Comparison of ENCODE assay signal across 10 mouse cellular contexts in genomic region chr2:134929452-134929851, GRCm38 (mm10).
DNase-seq lines count a peak whose midpoint lies in the region; ATAC-seq and TF ChIP-seq lines count a peak whose summit lies in the region.
"Had no signal": no experiment of that assay in that cellular context is flagged by ENCODE, and none has a peak within 500 bp of the region (broad histone marks: within the 10 kb centered on the region; RNA-seq: fewer than 3 reads in every experiment).

No protein-coding gene starts in this region.

- no peaks in the 10 kb centered on the region for H3K27me3 ChIP-seq in forebrain, embryonic 11.5 days (ENCODE audit: control insufficient read depth, insufficient read depth, low read length)
- no peaks in the 10 kb centered on the region for H3K27me3 ChIP-seq in myocyte (ENCODE audit: control insufficient read depth, insufficient read depth, insufficient read length)
- H3K27me3 ChIP-seq: limb, embryonic 12.5 days had no signal

- no peak overlapping the region for H3ac ChIP-seq in myocyte (ENCODE audit: control insufficient read depth, insufficient read length)

- H3K4me3 ChIP-seq in forebrain, embryonic 11.5 days (ENCODE audit: low read depth, low read length), result no peak overlapping the region
- no peak overlapping the region for H3K4me3 ChIP-seq in myocyte
- H3K4me3 ChIP-seq: limb, embryonic 12.5 days had no signal

- peak; percentile 34 to 45 for DNase-seq in cerebellum, postnatal 10 days
- DNase-seq in cerebellum, postnatal 25 days, result no peak
- peak; percentile 56 for DNase-seq in forebrain, embryonic 11.5 days (ENCODE audit: low spot score)
- DNase-seq in layer of hippocampus, adult 8-10 months (ENCODE audit: low spot score in 2 of 2), result peak; percentile 60 to 75
- DNase-seq in heart, adult 9 months (ENCODE audit: low spot score in 2 of 2), result no peak
- DNase-seq in ovary, postnatal 14 days (ENCODE audit: low spot score), result no peak
- DNase-seq in gastrocnemius, postnatal 4 days (ENCODE audit: low spot score in 2 of 2), result no peak
- DNase-seq: heart, postnatal 4 days had no signal

- ATAC-seq in forebrain, embryonic 11.5 days (replicated peaks; ENCODE audit: low FRiP score), result peak; percentile 84

- peak overlapping the region; percentile 37; the same call in 1 of the 2 replicates for H3K27ac ChIP-seq in forebrain, embryonic 11.5 days (ENCODE audit: low read depth, low read length)
- H3K27ac ChIP-seq: limb, embryonic 12.5 days had no signal

- H3K9ac ChIP-seq in forebrain, embryonic 11.5 days (ENCODE audit: low read length), result no peak overlapping the region
- H3K9ac ChIP-seq: limb, embryonic 12.5 days had no signal

- no peaks in the 10 kb centered on the region for H3K79me2 ChIP-seq in myocyte (ENCODE audit: control insufficient read depth, insufficient read depth)

- TF ChIP-seq POLR2A in myocyte (IDR thresholded peaks at IDR 0.05; ENCODE audit: insufficient read length, low read depth), result no peak

- no peaks in the 10 kb centered on the region for H3K36me3 ChIP-seq in forebrain, embryonic 11.5 days (ENCODE audit: control insufficient read depth, insufficient read depth, low read length)
- H3K36me3 ChIP-seq in myocyte (ENCODE audit: control insufficient read depth, insufficient read depth), result no peaks in the 10 kb centered on the region
- H3K36me3 ChIP-seq: limb, embryonic 12.5 days had no signal

- 0 out of 2 replicates have a peak, but pooled peaks cover 2% of the 10 kb centered on the region for H3K4me1 ChIP-seq in forebrain, embryonic 11.5 days (replicated peaks; ENCODE audit: control insufficient read depth, insufficient read depth, low read length)
- H3K4me1 ChIP-seq: limb, embryonic 12.5 days had no signal

- H3K9me3 ChIP-seq in forebrain, embryonic 11.5 days (ENCODE audit: control insufficient read depth, low read length), result no peaks in the 10 kb centered on the region
- H3K9me3 ChIP-seq: limb, embryonic 12.5 days had no signal

- H3K4me2 ChIP-seq in forebrain, embryonic 11.5 days (ENCODE audit: low read depth, low read length, severe bottlenecking), result 0 out of 2 replicates have a peak overlapping the region, but pooled peaks have one; percentile 5
- H3K4me2 ChIP-seq in myocyte (ENCODE audit: low read depth), result no peak overlapping the region
- H3K4me2 ChIP-seq: limb, embryonic 12.5 days had no signal

TF ChIP-seq in myocyte, 11 proteins besides CTCF, POLR2A, EP300 and RAD21:
- TF ChIP-seq CEBPB (IDR thresholded peaks at IDR 0.05; ENCODE audit: insufficient read depth, poor library complexity, severe bottlenecking) (no peak), E2F4 (IDR thresholded peaks at IDR 0.05; ENCODE audit: insufficient read depth) (no peak), MYOD1 (IDR thresholded peaks at IDR 0.05; ENCODE audit: control insufficient read depth in 1 of 3, insufficient read length in 2 of 3, low read depth in 2 of 3) (peak; percentile 75 to 78 (median 76)), TCF3 (IDR thresholded peaks at IDR 0.05; ENCODE audit: insufficient read length, low read depth) (no peak), USF1 (IDR thresholded peaks at IDR 0.05; ENCODE audit: low read depth) (no peak), REST (IDR thresholded peaks at IDR 0.05; ENCODE audit: insufficient read depth, insufficient read length) (no peak), POLR2AphosphoS2 (IDR thresholded peaks at IDR 0.05; ENCODE audit: insufficient read length, low read depth) (no peak), MYOG (IDR thresholded peaks at IDR 0.05; ENCODE audit: control insufficient read depth in 1 of 3, insufficient read depth in 1 of 3, insufficient read length in 2 of 3, low read depth in 2 of 3) (peak in 2 of 3 experiments; percentile 37 to 65), TCF12 (IDR thresholded peaks at IDR 0.05; ENCODE audit: insufficient read depth, poor library complexity, severe bottlenecking) (peak; percentile 38), MAX (IDR thresholded peaks at IDR 0.05; ENCODE audit: low read depth) (no peak)

Comparison
In these comparisons a context has a peak if more than half of its experiments do, and no peak if none do; other contexts are left out.
1. DNase-seq: peak in cerebellum, postnatal 10 days (2 of 2), forebrain, embryonic 11.5 days (single experiment) and layer of hippocampus, adult 8-10 months (2 of 2); none in cerebellum, postnatal 25 days (0 of 2), heart, adult 9 months (0 of 2), ovary, postnatal 14 days (single experiment) and gastrocnemius, postnatal 4 days (0 of 2).